Mouse (Mus musculus) gastrocnemius, adult 2 months (tissue): ENCODE data around the gene Egr4. TPM values are rescaled to one million over a fixed set of nuclear protein-coding genes. Genes with fewer than 3 reads are reported as not detected.
A peak's percentile ranks its signal among the peaks of the same experiment; 100 is the strongest.

Experiments
- DNase-seq: peaks from one replicate; pipeline ENCODE4 v3.0.0; 2022
- H3K27ac ChIP-seq: fragments of 200-600 bp; 2 replicates; pipeline ENCODE4 v1.8.1; 2022; ENCODE audit warnings: mild to moderate bottlenecking
- H3K4me3 ChIP-seq: fragments of 200-600 bp; 2 replicates; pipeline ENCODE4 v1.8.1; 2022; ENCODE audit warnings: mild to moderate bottlenecking, moderate library complexity
- CTCF ChIP-seq: fragments of 200-600 bp; IDR thresholded peaks from 2 replicates; pipeline ENCODE4 v1.8.1; 2022; ENCODE audit warnings: antibody characterized with exemption, mild to moderate bottlenecking, moderate library complexity
- intact Hi-C: fragments of 180-260 bp; cut with DNase I; formaldehyde crosslinking; loops from one replicate; pipeline ENCODE4 v1.15.1; 2025
- total RNA-seq, 2 experiments: library from RNA; stranded (reverse); gene quantifications; 2 replicates each; pipeline ENCODE4 v1.2.3; 2021

Gene Egr4
- total RNA-seq, 2 experiments from 2014 or later = not detected

GRCm38 (mm10) chr6:85483843-85484721 is 29.3 kb downstream of the Egr4 start:
- no peak overlapping the region for H3K27ac ChIP-seq
- H3K4me3 ChIP-seq = no peak overlapping the region
- intact Hi-C loops = no loop called here
- no peak for TF ChIP-seq CTCF
- DNase-seq = no peak

DNA sequence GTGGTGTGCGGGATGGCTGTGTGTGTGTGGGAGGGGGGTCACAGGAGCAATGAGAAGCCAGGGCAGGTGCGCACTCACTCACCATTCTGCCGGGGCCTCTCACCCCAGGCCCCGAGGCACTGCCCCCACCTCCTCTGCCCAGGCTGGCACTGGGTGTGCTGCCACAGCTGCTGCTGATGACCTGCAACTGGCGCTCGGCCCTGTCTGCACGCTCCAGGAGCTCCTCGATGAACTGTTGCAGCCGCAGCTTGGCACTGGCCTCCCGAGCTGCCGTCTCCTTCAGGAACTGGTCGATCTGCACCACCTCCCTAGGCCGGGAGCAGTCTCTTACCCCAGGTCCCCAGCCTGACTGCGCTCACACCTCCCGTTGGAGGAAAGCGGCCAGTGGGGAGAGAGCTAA is 32.7 kb downstream of the Egr4 start:
- no peak for DNase-seq
- H3K4me3 ChIP-seq = no peak overlapping the region
- intact Hi-C loops = no loop called here
- H3K27ac ChIP-seq = no peak overlapping the region
- TF ChIP-seq CTCF = no peak

DNA sequence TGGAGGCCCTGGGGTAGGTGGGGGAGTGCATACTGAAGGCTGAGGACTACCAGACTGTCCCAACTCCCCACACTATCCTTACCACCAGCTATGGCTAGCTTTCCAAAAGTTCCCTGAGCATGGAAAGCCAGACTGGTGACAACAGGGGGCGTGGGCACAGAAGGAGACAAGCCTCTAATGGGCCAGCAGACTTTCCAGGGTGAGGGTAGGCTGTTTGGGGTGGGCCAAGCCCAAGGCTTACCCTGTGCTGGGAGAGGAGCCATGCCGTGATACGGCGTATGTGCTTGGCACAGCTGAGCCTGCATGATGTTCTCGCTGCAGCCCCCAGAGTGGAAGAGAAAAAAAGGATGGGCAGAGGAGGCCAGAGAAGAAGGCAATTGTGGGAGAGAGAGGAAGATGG is 33.4 kb downstream of the Egr4 start:
- DNase-seq = no peak
- no peak for TF ChIP-seq CTCF
- intact Hi-C loops = no loop called here
- Histone ChIP-seq H3K4me3 (no peak overlapping the region), H3K27ac (no peak overlapping the region)

- DNase-seq = no peak
- no peak for TF ChIP-seq CTCF
- H3K4me3 ChIP-seq = no peak overlapping the region
- intact Hi-C loops = no loop called here
- no peak overlapping the region for H3K27ac ChIP-seq
Measured at GRCm38 (mm10) chr6:85478416-85478815, 35.0 kb downstream of the Egr4 start.

DNA sequence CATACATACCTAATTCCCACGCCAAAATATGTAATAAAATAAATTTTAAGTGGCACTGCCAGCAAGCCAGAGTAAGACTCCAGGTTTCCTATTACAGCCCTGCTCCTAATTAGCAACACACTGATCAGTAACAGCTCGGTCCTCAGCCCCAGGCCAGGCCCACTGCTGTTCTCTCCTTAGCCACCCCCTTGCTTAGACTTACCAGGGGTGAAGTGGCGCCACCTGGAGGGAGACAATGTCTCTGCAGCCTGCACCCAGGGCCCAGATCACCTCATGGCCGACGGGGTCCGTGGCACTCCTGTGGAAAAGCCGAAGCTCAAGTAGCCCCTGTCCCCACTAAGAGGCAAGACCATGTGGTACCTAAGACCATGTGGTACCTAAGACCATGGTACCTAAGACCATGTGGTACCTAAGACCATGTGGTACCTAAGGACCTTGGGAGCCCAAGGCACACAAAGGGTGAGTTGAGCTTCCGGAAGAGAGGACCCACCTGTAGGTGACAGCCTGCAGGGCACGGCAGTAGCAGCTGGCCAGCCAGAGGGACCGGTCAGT is 35.9 kb downstream of the Egr4 start:
- TF ChIP-seq CTCF = peak; percentile 46
- DNase-seq = no peak

DNA sequence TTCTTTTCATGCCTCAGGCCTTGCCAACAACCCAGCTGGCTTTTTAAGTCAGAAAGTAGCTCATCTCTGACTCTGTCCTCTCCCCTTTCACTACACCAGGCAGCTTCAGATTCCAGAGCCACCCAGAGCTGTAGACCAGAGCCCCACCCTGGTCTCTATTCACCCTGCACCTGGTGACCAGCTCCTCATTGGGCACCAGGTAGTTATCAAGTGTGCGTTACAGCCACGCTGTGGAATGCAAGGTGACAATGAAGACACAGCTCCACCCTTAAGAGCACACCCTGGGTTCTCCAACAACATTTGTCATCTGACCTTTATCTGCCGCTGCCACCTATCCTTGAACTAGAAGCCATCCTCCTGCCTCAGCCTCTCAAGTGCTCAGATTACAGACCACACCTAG is 37.8 kb downstream of the Egr4 start:
- intact Hi-C loops = no loop called here
- DNase-seq = no peak
- Histone ChIP-seq H3K27ac (no peak overlapping the region), H3K4me3 (no peak overlapping the region)
- TF ChIP-seq CTCF = no peak

More for the DNA sequence above, 35.9 kb downstream of the Egr4 start:
- Histone ChIP-seq H3K27ac (no peak overlapping the region), H3K4me3 (no peak overlapping the region)
- intact Hi-C loops = no loop called here

- H3K4me3 ChIP-seq = no peak overlapping the region
- intact Hi-C loops = no loop called here
- no peak for TF ChIP-seq CTCF
- no peak for DNase-seq
- H3K27ac ChIP-seq = no peak overlapping the region
Measured at GRCm38 (mm10) chr6:85472542-85472941, 40.8 kb downstream of the Egr4 start.

- intact Hi-C loops = no loop called here
- H3K27ac ChIP-seq = no peak overlapping the region
Measured at GRCm38 (mm10) chr6:85471962-85472361, 41.4 kb downstream of the Egr4 start.

GRCm38 (mm10) chr6:85469660-85470430 is 43.5 kb downstream of the Egr4 start:
- Histone ChIP-seq H3K27ac (no peak overlapping the region), H3K4me3 (no peak overlapping the region)
- no peak for DNase-seq
- TF ChIP-seq CTCF = no peak
- intact Hi-C loops = no loop called here

More at GRCm38 (mm10) chr6:85471962-85472361, 41.4 kb downstream of the Egr4 start:
- no peak for DNase-seq
- no peak for TF ChIP-seq CTCF
- H3K4me3 ChIP-seq = no peak overlapping the region

GRCm38 (mm10) chr6:85465381-85465780 is 48.0 kb downstream of the Egr4 start:
- peak; percentile 21; the same call in 1 of the 2 replicates for TF ChIP-seq CTCF
- DNase-seq = no peak
- H3K27ac ChIP-seq = no peak overlapping the region
- intact Hi-C loops = no loop called here
- no peak overlapping the region for H3K4me3 ChIP-seq

Other genes with a start within 250 kb of the Egr4 start
- 1 to 10 TPM; 5.9 to 7.3 TPM for gene Sfxn5, start 180.2 kb downstream of the Egr4 start, total RNA-seq
- 10 to 100 TPM; 24.2 to 28.2 TPM for gene Rab11fip5, start 139.0 kb downstream of the Egr4 start, total RNA-seq
- gene Noto, start 89.7 kb downstream of the Egr4 start, total RNA-seq = not detected
- gene Smyd5, start 81.6 kb downstream of the Egr4 start, total RNA-seq = 1 to 10 TPM; 8.6 TPM
- 100 to 1,000 TPM; 127 to 135 TPM for gene Cct7, start 62.1 kb downstream of the Egr4 start, total RNA-seq
- gene Pradc1, start 61.6 kb downstream of the Egr4 start, total RNA-seq = 10 to 100 TPM; 14.8 to 15.9 TPM
- under 1 TPM in 1 of 2 experiments, not detected in 1; 0.03 TPM for gene Fbxo41, start 10.6 kb downstream of the Egr4 start, total RNA-seq
- under 1 TPM; 0.54 to 0.78 TPM for gene Alms1, start 73.9 kb upstream of the Egr4 start, total RNA-seq
- under 1 TPM in 1 of 2 experiments, not detected in 1; 0.13 TPM for gene Nat8f7, start 199.6 kb upstream of the Egr4 start, total RNA-seq